Mouse (Mus musculus) C2C12 (cell line): ENCODE data around the gene Pawr.

Source experiments
- CTCF ChIP-seq: IDR thresholded peaks from one replicate; pipeline ENCODE4 v1.5.1; 2011; ENCODE audit not compliant: control insufficient read depth, insufficient read depth, insufficient read length
- FOSL1 ChIP-seq: IDR thresholded peaks from one replicate; pipeline ENCODE4 v1.8.0; 2011; ENCODE audit warnings: mild to moderate bottlenecking, low read length; ENCODE audit not compliant: poor library complexity, insufficient read depth, severe bottlenecking
- MAX ChIP-seq: IDR thresholded peaks from one replicate; pipeline ENCODE4 v1.6.1; 2011; ENCODE audit warnings: mild to moderate bottlenecking, control low read depth
- MYOD1 ChIP-seq: IDR thresholded peaks from one replicate; pipeline ENCODE4 v1.6.1; 2011; ENCODE audit warnings: low read depth; ENCODE audit not compliant: control insufficient read depth, insufficient read length

DNA sequence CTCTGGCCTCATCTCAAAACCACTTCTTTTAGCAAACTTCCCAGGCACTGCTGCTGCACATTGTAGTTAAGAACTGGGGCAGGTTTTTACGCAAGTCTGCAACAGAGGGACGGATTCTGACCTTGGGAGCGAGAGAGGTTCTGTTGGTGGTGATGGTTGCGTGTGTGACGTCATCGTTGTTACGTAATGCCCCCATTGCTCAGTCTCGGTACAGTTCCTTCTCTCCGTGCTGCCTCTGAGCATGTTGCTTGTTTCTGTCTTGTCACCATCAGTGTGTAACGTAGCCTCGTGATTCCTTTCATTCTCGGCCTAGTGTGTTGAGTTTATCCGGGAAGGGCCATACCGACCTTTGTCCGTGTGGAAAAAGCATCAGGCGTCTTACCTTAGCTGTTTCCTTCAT is 28.1 kb downstream of the Pawr start:
- TF ChIP-seq CTCF: no peak
- TF ChIP-seq FOSL1: no peak
- TF ChIP-seq MYOD1: no peak
- no peak for TF ChIP-seq MAX
